ENCODE assay signal across 20 mouse cellular contexts in the genomic region with DNA sequence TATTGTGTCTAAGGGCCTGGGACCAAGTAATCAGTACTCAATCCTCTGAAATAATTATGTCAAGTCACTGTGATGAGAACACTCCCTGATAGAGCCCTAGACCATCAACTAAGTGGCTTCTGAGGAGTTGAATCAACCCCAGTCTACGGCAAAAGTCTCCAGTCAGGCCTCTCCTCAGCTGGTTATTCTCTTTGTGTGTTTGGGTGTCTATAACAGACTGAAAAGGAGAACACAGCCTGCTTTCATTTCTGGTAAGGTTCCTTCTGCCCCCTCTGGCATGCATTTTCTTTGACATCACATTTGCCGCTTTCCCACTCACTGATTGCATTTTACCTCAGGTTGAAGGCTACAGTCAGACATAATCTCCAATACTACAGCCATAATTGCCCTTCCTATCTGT.
"Had no signal": no experiment of that assay in that cellular context is flagged by ENCODE, and none has a peak within 500 bp of the region (broad histone marks: within the 10 kb centered on the region; RNA-seq: fewer than 3 reads in every experiment).

No protein-coding gene starts in this region.

- H3K9ac ChIP-seq: liver, embryonic 14.5 days; liver, postnatal 0 days; lung, embryonic 14.5 days; midbrain, embryonic 12.5 days; midbrain, embryonic 15.5 days; neural tube, embryonic 12.5 days; neural tube, embryonic 15.5 days had no signal

- H3K36me3 ChIP-seq: midbrain, embryonic 12.5 days; midbrain, embryonic 15.5 days; neural tube, embryonic 12.5 days; neural tube, embryonic 15.5 days had no signal

- ATAC-seq: liver, postnatal 0 days; lung, postnatal 0 days; midbrain, embryonic 15.5 days had no signal

- DNase-seq: kidney, postnatal 14 days; kidney, postnatal 4 days; left cerebral cortex, postnatal 4 days; liver, postnatal 0 days; lung, embryonic 14.5 days; right cerebral cortex, adult 18-20 months; right cerebral cortex, postnatal 14 days; right cerebral cortex, postnatal 4 days; thymus, adult 2 months; thymus, postnatal 14 days; thymus, postnatal 4 days had no signal

- H3K4me3 ChIP-seq: midbrain, embryonic 12.5 days; midbrain, embryonic 15.5 days; neural tube, embryonic 12.5 days; neural tube, embryonic 15.5 days had no signal

- H3K4me2 ChIP-seq: liver, embryonic 11.5 days; lung, embryonic 14.5 days; midbrain, embryonic 12.5 days; midbrain, embryonic 15.5 days; neural tube, embryonic 12.5 days; neural tube, embryonic 15.5 days had no signal

- H3K27ac ChIP-seq: liver, embryonic 14.5 days; macrophage; midbrain, embryonic 12.5 days; midbrain, embryonic 15.5 days; neural tube, embryonic 12.5 days; neural tube, embryonic 15.5 days; stomach, postnatal 0 days had no signal

- H3K27me3 ChIP-seq: midbrain, embryonic 12.5 days; midbrain, embryonic 15.5 days; neural tube, embryonic 12.5 days; neural tube, embryonic 15.5 days had no signal

- H3K4me1 ChIP-seq: midbrain, embryonic 12.5 days; midbrain, embryonic 15.5 days; neural tube, embryonic 12.5 days; neural tube, embryonic 15.5 days had no signal

- H3K9me3 ChIP-seq: midbrain, embryonic 12.5 days; midbrain, embryonic 15.5 days; neural tube, embryonic 12.5 days; neural tube, embryonic 15.5 days had no signal
